ENCODE assay signal across 13 mouse cellular contexts in genomic region chr4:81579389-81580110, GRCm38 (mm10).
DNase-seq lines count a peak whose midpoint lies in the region; ATAC-seq lines count a peak whose summit lies in the region.
"Had no signal": no experiment of that assay in that cellular context is flagged by ENCODE, and none has a peak within 500 bp of the region (broad histone marks: within the 10 kb centered on the region; RNA-seq: fewer than 3 reads in every experiment).

No protein-coding gene starts in this region.

- DNase-seq in embryo, embryonic 9.5 days (ENCODE audit: extremely low spot score), result peak; percentile 28
- DNase-seq in embryo, embryonic 11 days, result no peak
- no peak for DNase-seq in embryonic facial prominence, embryonic 10.5 days (ENCODE audit: low spot score)
- peak; percentile 91 for DNase-seq in midbrain, embryonic 11.5 days (ENCODE audit: low spot score, missing footprints)
- DNase-seq in right cerebral cortex, postnatal 14 days, result no peak
- DNase-seq in left cerebral cortex, postnatal 36 days (ENCODE audit: low spot score in 2 of 2), result no peak
- DNase-seq: adrenal gland, postnatal 25 days; gastrocnemius, postnatal 25 days had no signal

- WGBS in embryonic facial prominence, embryonic 10.5 days, result 32% methylated on average over 8 of the region's 8 CpGs
- 15% methylated on average over 8 of the region's 8 CpGs for WGBS in forebrain, embryonic 16.5 days
- WGBS in midbrain, embryonic 11.5 days, result 47% methylated on average over 8 of the region's 8 CpGs

- H3K9ac ChIP-seq in forebrain, embryonic 16.5 days (replicated peaks; ENCODE audit: low read depth, low read length), result peak overlapping the region; percentile 9
- no peak overlapping the region for H3K9ac ChIP-seq in midbrain, embryonic 11.5 days (ENCODE audit: low read length)
- H3K9ac ChIP-seq: liver, embryonic 14.5 days had no signal

- H3K9me3 ChIP-seq in embryonic facial prominence, embryonic 10.5 days, result no peaks in the 10 kb centered on the region
- H3K9me3 ChIP-seq in forebrain, embryonic 16.5 days (ENCODE audit: control insufficient read depth, low read length), result no peaks in the 10 kb centered on the region
- H3K9me3 ChIP-seq in midbrain, embryonic 11.5 days (ENCODE audit: control insufficient read depth, low read length), result no peaks in the 10 kb centered on the region
- H3K9me3 ChIP-seq: megakaryocyte, embryonic 14.5 days had no signal

- H3K27ac ChIP-seq in embryonic facial prominence, embryonic 10.5 days (replicated peaks), result peak overlapping the region; percentile 75
- H3K27ac ChIP-seq in forebrain, embryonic 16.5 days (ENCODE audit: low read length), result peak overlapping the region; percentile 37
- H3K27ac ChIP-seq in midbrain, embryonic 11.5 days (ENCODE audit: low read depth, low read length), result 0 out of 2 replicates have a peak overlapping the region, but pooled peaks have one; percentile 17
- H3K27ac ChIP-seq: liver, embryonic 14.5 days had no signal

- no peaks in the 10 kb centered on the region for H3K27me3 ChIP-seq in embryonic facial prominence, embryonic 10.5 days (replicated peaks; ENCODE audit: low read depth, poor library complexity, severe bottlenecking)
- no peaks in the 10 kb centered on the region for H3K27me3 ChIP-seq in forebrain, embryonic 16.5 days (replicated peaks; ENCODE audit: control insufficient read depth, insufficient read depth, low read length)
- H3K27me3 ChIP-seq in midbrain, embryonic 11.5 days (ENCODE audit: control insufficient read depth, insufficient read depth, low read length), result no peaks in the 10 kb centered on the region
- H3K27me3 ChIP-seq: megakaryocyte, embryonic 14.5 days had no signal

- H3K4me3 ChIP-seq in embryonic facial prominence, embryonic 10.5 days, result no peak overlapping the region
- no peak overlapping the region for H3K4me3 ChIP-seq in forebrain, embryonic 16.5 days (replicated peaks; ENCODE audit: low read length)
- H3K4me3 ChIP-seq in midbrain, embryonic 11.5 days (ENCODE audit: low read depth, low read length), result no peak overlapping the region
- H3K4me3 ChIP-seq: megakaryocyte, embryonic 14.5 days had no signal

- H3K4me1 ChIP-seq in embryonic facial prominence, embryonic 10.5 days, result peaks cover 35% of the 10 kb centered on the region
- H3K4me1 ChIP-seq in forebrain, embryonic 16.5 days (replicated peaks; ENCODE audit: control insufficient read depth, insufficient read depth, low read length), result peaks cover 24% of the 10 kb centered on the region
- peaks cover 7% of the 10 kb centered on the region for H3K4me1 ChIP-seq in midbrain, embryonic 11.5 days (ENCODE audit: control insufficient read depth, insufficient read depth, low read length)
- H3K4me1 ChIP-seq: megakaryocyte, embryonic 14.5 days had no signal

- peak overlapping the region; percentile 24; the same call in 1 of the 2 replicates for H3K4me2 ChIP-seq in forebrain, embryonic 16.5 days (ENCODE audit: low read length)
- H3K4me2 ChIP-seq in midbrain, embryonic 11.5 days, result no peak overlapping the region

- H3K36me3 ChIP-seq in embryonic facial prominence, embryonic 10.5 days (replicated peaks), result no peaks in the 10 kb centered on the region
- no peaks in the 10 kb centered on the region for H3K36me3 ChIP-seq in forebrain, embryonic 16.5 days (ENCODE audit: control insufficient read depth, insufficient read depth)
- H3K36me3 ChIP-seq in midbrain, embryonic 11.5 days (ENCODE audit: control insufficient read depth, insufficient read depth, low read length), result no peaks in the 10 kb centered on the region

- peak; percentile 39 for ATAC-seq in forebrain, embryonic 16.5 days
- ATAC-seq in midbrain, embryonic 11.5 days (ENCODE audit: low FRiP score), result peak; percentile 17
- no peak for ATAC-seq in megakaryocyte, adult 5-6 weeks (ENCODE audit: poor library complexity, severe bottlenecking)
- ATAC-seq: inflammation-experienced regulatory T-cells, adult 6 months had no signal

- intact Hi-C loops in left cerebral cortex, postnatal 36 days (cut with DNase I), result no loop called here

Comparison
In these comparisons a context has a peak if more than half of its experiments do, and no peak if none do; other contexts are left out.
1. DNase-seq: peak in embryo, embryonic 9.5 days (single experiment) and midbrain, embryonic 11.5 days (single experiment); none in embryo, embryonic 11 days (single experiment), embryonic facial prominence, embryonic 10.5 days (single experiment), right cerebral cortex, postnatal 14 days (single experiment) and left cerebral cortex, postnatal 36 days (0 of 2).
2. H3K27ac ChIP-seq: peak in every context shown above with its lines; median percentile 75 in embryonic facial prominence, embryonic 10.5 days; 37 in forebrain, embryonic 16.5 days; 17 in midbrain, embryonic 11.5 days.